Mouse (Mus musculus) kidney, adult 2 months (tissue): ENCODE data around the gene Tpm3. TPM values are rescaled to one million over a fixed set of nuclear protein-coding genes. Genes with fewer than 3 reads are reported as not detected.
A peak's percentile ranks its signal among the peaks of the same experiment; 100 is the strongest.

ENCODE experiments used
- DNase-seq: peaks from one replicate; pipeline ENCODE4 v3.0.0; 2021
- H3K27ac ChIP-seq: fragments of 200-500 bp; 2 replicates; pipeline ENCODE4 v1.5.1; 2012; ENCODE audit warnings: low read depth, low read length, control low read depth, inconsistent platforms; ENCODE audit not compliant: insufficient read depth
- H3K27me3 ChIP-seq: fragments of 200-500 bp; replicated peaks from 2 replicates; pipeline ENCODE4 v1.6.1; 2012; ENCODE audit warnings: mild to moderate bottlenecking, moderate library complexity, low read length, inconsistent platforms; ENCODE audit not compliant: control insufficient read depth, insufficient read depth
- H3K36me3 ChIP-seq: fragments of 200-500 bp; 2 replicates; pipeline ENCODE4 v1.6.1; 2012; ENCODE audit warnings: mild to moderate bottlenecking, moderate library complexity, low read length, inconsistent platforms; ENCODE audit not compliant: control insufficient read depth, insufficient read depth
- H3K4me1 ChIP-seq: fragments of 200-500 bp; 2 replicates; pipeline ENCODE4 v1.6.1; 2011; ENCODE audit warnings: low read length; ENCODE audit not compliant: control insufficient read depth, insufficient read depth
- H3K4me3 ChIP-seq: fragments of 200-500 bp; 2 replicates; pipeline ENCODE4 v1.5.1; 2011; ENCODE audit warnings: mild to moderate bottlenecking, low read depth, low read length, control low read depth; ENCODE audit not compliant: insufficient read depth
- CTCF ChIP-seq: fragments of 200-500 bp; conservative IDR thresholded peaks from 2 replicates; pipeline ENCODE4 v1.5.1; 2011; ENCODE audit warnings: low read depth, mild to moderate bottlenecking, control low read depth, low read length, moderate library complexity, mixed read lengths; ENCODE audit not compliant: insufficient read depth, insufficient read length
- POLR2A ChIP-seq: fragments of 200-500 bp; IDR thresholded peaks from one replicate; pipeline ENCODE4 v1.6.1; 2011; ENCODE audit warnings: low read depth, low read length, control low read depth
- WGBS: fragments of 180-500 bp; shearing (Covaris S2); methylation state at CpG from one replicate; pipeline ENCODE4 v1.1.7; 2018; 5-methylcytosine and 5-hydroxymethylcytosine counted together
- polyA plus RNA-seq: library from polyadenylated mRNA; depleted of rRNA; stranded (reverse); fragments of >200 nt; gene quantifications from 2 replicates; pipeline ENCODE4 v1.2.3, GENCODE M21; 2012

Gene Tpm3
- polyA plus RNA-seq, 1 experiment = 95.4 TPM

DNA sequence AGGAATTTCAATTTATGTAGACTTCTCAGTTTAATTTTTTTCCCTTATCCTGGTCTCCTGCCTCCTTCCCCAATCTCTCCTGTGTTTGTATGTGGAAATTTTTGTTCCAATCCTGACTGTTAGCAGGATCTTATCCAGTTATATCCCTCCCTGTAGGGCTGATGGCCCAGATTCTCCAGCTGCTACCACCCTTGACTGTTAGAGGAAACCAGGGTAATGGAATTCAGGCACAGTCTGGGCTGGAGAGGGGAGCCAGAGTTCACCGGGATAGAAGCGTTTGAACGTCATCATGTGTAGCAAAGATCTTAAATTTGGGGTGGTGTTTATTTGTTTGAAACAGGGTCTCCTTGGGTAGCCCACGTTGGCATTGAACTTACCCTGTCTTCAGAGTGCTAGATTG, 12.3 kb downstream of the Tpm3 start:
- 0 out of 2 replicates have a peak overlapping the region, but pooled peaks have one; percentile 28 for H3K27ac ChIP-seq
- WGBS = 31% methylated on average over 4 of the region's 4 CpGs
- H3K36me3 ChIP-seq = peaks cover 3% of the 10 kb centered on the region
- no peak for DNase-seq
- H3K27me3 ChIP-seq = no peaks in the 10 kb centered on the region
- TF ChIP-seq CTCF = no peak
- TF ChIP-seq POLR2A = no peak
- H3K4me3 ChIP-seq = no peak overlapping the region
- peaks cover 39% of the 10 kb centered on the region for H3K4me1 ChIP-seq

DNA sequence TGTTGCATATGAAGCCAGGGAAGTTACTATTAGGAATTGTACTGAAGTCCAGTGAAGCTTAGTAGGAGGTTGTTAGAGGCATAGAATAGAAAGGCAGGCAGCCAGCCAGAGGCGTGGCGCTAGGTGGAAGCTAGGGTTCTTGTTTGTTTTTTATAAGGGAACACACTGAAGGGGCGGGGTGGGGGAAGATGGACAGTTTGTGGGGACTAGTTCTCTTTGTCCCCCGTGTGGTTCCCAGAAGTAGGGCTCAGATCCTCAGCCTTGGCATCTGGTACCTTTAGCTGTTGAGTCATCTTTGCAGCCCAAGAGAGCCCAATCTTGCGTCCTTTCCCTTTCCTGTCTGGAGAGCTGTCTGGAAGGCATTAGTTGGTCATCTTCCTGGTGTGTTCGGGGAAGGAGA, 12.8 kb downstream of the Tpm3 start:
- 0 out of 2 replicates have a peak overlapping the region, but pooled peaks have one; percentile 28 for H3K27ac ChIP-seq
- peak; percentile 32 for DNase-seq
- WGBS = 60% methylated on average over 6 of the region's 6 CpGs
- H3K4me1 ChIP-seq = peaks cover 39% of the 10 kb centered on the region
- H3K4me3 ChIP-seq = no peak overlapping the region
- TF ChIP-seq POLR2A (no peak), CTCF (no peak)
- peaks cover 5% of the 10 kb centered on the region for H3K36me3 ChIP-seq
- no peaks in the 10 kb centered on the region for H3K27me3 ChIP-seq

DNA sequence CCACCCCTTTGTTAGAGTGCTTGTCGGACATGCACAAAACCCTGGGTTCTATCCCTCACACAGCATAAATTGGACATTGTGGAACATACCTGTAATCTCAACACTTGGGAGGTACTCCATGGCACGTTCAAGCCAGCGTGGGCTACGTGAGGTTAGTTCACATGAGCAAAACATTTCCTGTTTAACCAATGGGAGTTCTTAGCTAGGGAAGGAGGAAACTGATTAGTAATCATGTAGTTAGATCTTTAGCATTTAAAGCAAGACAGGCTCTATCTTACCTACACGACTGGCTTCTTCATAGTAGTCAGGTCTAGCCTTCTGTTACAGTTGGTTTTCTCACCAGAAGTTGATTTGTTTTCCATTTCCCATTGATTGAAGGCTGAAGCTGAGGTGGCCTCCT, 13.6 kb downstream of the Tpm3 start:
- no peak overlapping the region for H3K4me3 ChIP-seq
- H3K4me1 ChIP-seq = peaks cover 38% of the 10 kb centered on the region
- H3K27ac ChIP-seq = peak overlapping the region; percentile 36; the same call in 1 of the 2 replicates
- no peaks in the 10 kb centered on the region for H3K27me3 ChIP-seq
- TF ChIP-seq POLR2A = no peak
- TF ChIP-seq CTCF = no peak
- H3K36me3 ChIP-seq = peaks cover 7% of the 10 kb centered on the region
- WGBS = 62% methylated on average over 5 of the region's 5 CpGs
- no peak for DNase-seq

DNA sequence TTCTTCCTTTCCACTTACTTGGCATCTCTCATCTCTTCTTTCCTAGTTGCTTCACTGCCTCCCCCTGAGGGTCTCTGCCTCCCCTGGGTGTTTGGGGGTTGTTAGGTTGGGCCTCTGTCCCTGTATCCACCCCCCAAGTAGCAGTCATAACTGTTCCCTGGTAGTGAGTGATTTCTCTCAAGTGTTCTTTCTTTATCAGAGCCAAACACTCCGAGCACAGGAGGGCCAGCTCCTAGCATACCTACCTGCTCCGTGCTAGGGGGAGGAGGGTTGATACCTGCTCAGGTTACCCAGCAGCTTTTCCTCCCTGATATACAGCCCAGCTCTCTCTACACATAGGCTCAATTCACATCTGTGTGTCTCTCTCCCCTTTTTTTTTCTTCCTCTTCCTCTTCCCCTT, 16.2 kb downstream of the Tpm3 start:
- Histone ChIP-seq H3K36me3 (peaks cover 11% of the 10 kb centered on the region), H3K27me3 (no peaks in the 10 kb centered on the region), H3K4me3 (no peak overlapping the region), H3K4me1 (peaks cover 16% of the 10 kb centered on the region), H3K27ac (no peak overlapping the region)
- no peak for DNase-seq
- WGBS = 87% methylated on average over 2 of the region's 2 CpGs
- TF ChIP-seq CTCF (no peak), POLR2A (no peak)

DNA sequence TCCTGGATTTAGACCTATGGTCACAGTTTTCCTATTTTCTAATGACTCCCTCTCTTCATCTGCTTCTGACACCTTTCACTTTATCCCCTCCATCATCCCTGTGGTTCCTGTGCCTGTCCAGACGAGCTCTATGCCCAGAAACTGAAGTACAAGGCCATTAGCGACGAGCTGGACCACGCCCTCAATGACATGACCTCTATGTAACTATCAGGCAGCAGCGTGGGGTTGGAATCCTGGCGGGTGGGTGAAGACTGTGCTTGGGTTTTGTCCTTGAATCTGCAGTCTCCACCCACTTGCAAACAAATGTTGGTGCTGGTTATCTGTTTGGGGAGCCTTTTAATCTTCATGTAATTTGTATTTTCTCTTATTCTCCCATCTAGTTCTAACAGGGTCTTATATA, 18.4 kb downstream of the Tpm3 start:
- DNase-seq = no peak
- no peak for TF ChIP-seq POLR2A
- no peak for TF ChIP-seq CTCF
- no peak overlapping the region for H3K27ac ChIP-seq

DNA sequence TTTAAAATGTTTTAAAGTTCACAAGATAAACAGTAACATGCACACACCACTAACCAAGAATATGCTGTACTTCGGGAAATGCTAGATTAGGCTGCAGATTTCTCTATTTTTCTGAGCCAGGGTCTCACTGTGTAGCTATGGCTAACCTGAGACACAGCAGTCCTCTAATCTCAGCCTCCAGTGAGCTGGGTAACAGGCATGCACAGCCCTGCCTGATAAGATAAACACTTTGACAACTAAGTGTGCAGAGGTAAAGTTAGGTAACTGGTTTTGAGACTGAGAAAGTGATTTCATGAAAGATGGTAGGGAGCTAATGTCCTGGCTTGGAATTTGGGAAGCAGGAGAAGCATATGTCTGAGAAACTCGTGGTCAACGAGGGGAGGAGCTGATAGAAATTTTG, 22.0 kb downstream of the Tpm3 start:
- DNase-seq = no peak
- TF ChIP-seq POLR2A = no peak
- no peak for TF ChIP-seq CTCF
- peaks cover 9% of the 10 kb centered on the region for H3K36me3 ChIP-seq
- 88% methylated on average over 3 of the region's 3 CpGs for WGBS
- no peak overlapping the region for H3K4me3 ChIP-seq
- H3K27me3 ChIP-seq = no peaks in the 10 kb centered on the region
- no peaks in the 10 kb centered on the region for H3K4me1 ChIP-seq
- H3K27ac ChIP-seq = no peak overlapping the region

More for the DNA sequence above, 18.4 kb downstream of the Tpm3 start:
- Histone ChIP-seq H3K4me1 (no peaks in the 10 kb centered on the region), H3K36me3 (peaks cover 11% of the 10 kb centered on the region), H3K27me3 (no peaks in the 10 kb centered on the region), H3K4me3 (no peak overlapping the region)
- WGBS = 67% methylated on average over 6 of the region's 6 CpGs

DNA sequence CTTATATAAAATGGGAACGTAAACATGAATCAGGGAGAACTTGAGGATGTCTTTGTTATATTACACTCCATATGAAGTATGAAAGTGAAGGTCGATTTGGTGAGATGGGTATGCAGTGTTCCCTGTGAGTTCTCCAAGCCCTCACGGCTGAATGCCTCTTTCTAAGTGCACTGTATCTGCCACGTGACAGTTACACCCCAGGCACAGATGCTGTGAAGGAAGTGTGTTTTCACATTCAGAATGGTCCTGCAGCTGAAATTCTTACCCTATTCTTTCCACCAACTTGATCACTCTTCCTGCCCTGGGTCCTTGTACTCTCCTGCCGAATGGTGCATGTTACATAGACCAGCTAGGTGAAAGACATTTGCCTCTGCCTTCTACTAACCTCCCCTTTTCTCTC, 25.5 kb downstream of the Tpm3 start:
- no peak for TF ChIP-seq POLR2A
- TF ChIP-seq CTCF = no peak
- no peak overlapping the region for H3K27ac ChIP-seq
- WGBS = 58% methylated on average over 5 of the region's 5 CpGs

DNA sequence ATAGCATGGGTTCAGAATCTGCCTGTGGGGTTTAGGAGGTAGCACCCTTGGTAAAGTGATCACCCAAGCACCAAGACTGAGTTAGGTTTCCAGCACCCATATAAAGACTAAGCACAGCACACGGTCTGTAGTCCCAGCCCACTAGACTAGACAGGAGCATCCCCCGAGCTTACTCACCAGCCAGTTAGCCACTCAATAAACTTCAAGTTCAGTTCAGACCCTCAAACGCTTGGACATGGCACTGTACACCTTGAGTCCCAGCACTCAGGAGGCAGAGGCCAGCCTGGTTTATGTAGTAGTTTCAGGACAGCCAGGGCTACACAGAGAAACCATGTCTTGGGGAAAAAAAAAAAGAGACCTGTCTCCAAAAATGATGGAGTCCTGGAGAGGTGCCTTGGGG, 28.6 kb downstream of the Tpm3 start:
- DNase-seq = no peak
- no peaks in the 10 kb centered on the region for H3K27me3 ChIP-seq
- H3K4me3 ChIP-seq = no peak overlapping the region
- H3K27ac ChIP-seq = no peak overlapping the region
- no peaks in the 10 kb centered on the region for H3K4me1 ChIP-seq
- TF ChIP-seq CTCF (no peak), POLR2A (no peak)
- no peaks in the 10 kb centered on the region for H3K36me3 ChIP-seq
- 91% methylated on average over 3 of the region's 3 CpGs for WGBS

More for the DNA sequence above, 25.5 kb downstream of the Tpm3 start:
- no peaks in the 10 kb centered on the region for H3K4me1 ChIP-seq
- no peaks in the 10 kb centered on the region; the same call in none of the 2 replicates for H3K36me3 ChIP-seq
- H3K27me3 ChIP-seq = no peaks in the 10 kb centered on the region
- DNase-seq = no peak
- no peak overlapping the region for H3K4me3 ChIP-seq
